Mouse (Mus musculus) CH12.LX (cell line): ENCODE data around the gene Gtdc1. TPM values are rescaled to one million over a fixed set of nuclear protein-coding genes. Genes with fewer than 3 reads are reported as not detected.

Experiments
- DNase-seq: peaks from one replicate; pipeline ENCODE4 v3.0.0-alpha.2; 2013; ENCODE audit errors: extremely low read depth
- H3K27ac ChIP-seq: 2 replicates; pipeline ENCODE4 v1.5.1; 2012; ENCODE audit warnings: low read depth, mild to moderate bottlenecking, control low read depth, moderate library complexity; ENCODE audit not compliant: insufficient read depth
- H3K27me3 ChIP-seq: replicated peaks from 2 replicates; pipeline ENCODE3; 2012; ENCODE audit warnings: inconsistent platforms
- H3K36me3 ChIP-seq, 2 experiments: replicated peaks in 1 of 2; 2 replicates each; pipeline versions ENCODE3 to v1.6.1; 2012; ENCODE audit warnings: inconsistent platforms in 1 of 2, low read length in 1 of 2, mild to moderate bottlenecking in 1 of 2, mixed read lengths in 1 of 2, moderate library complexity in 1 of 2; ENCODE audit not compliant: control insufficient read depth in 1 of 2, insufficient read depth in 1 of 2
- H3K4me1 ChIP-seq, 2 experiments: 2 replicates each; pipeline ENCODE4 v1.6.1; 2012; ENCODE audit warnings: inconsistent platforms in 1 of 2, moderate library complexity in 1 of 2; ENCODE audit not compliant: insufficient read depth in 2 of 2, control insufficient read depth in 1 of 2
- H3K4me2 ChIP-seq: 2 replicates; pipeline ENCODE4 v1.6.1; 2012; ENCODE audit warnings: low read depth, mild to moderate bottlenecking, control low read depth; ENCODE audit not compliant: poor library complexity, insufficient read depth, severe bottlenecking
- H3K4me3 ChIP-seq, 3 experiments: fragments of 150-350 bp in 1 of 3; sonication (generic) in 1 of 3; replicated peaks in 1 of 3; 2 replicates each; pipeline versions ENCODE3 to v1.5.1; 2011 to 2012; ENCODE audit warnings: low read depth in 2 of 3, low read length in 2 of 3, mild to moderate bottlenecking in 2 of 3, moderate library complexity in 2 of 3, control low read depth in 1 of 3, improper control_type of control experiment in 1 of 3, inconsistent platforms in 1 of 3, mixed read lengths in 1 of 3; ENCODE audit not compliant: poor library complexity in 1 of 3
- H3K79me2 ChIP-seq: replicated peaks from 2 replicates; pipeline ENCODE4 v1.6.1; 2012; ENCODE audit warnings: mild to moderate bottlenecking, moderate library complexity; ENCODE audit not compliant: control insufficient read depth, poor library complexity, insufficient read depth, severe bottlenecking; ENCODE audit errors: extremely low read depth
- H3K9ac ChIP-seq: 2 replicates; pipeline ENCODE4 v1.6.1; 2012; ENCODE audit warnings: low read depth, mild to moderate bottlenecking, control low read depth, moderate library complexity; ENCODE audit not compliant: insufficient read depth
- H3K9me3 ChIP-seq: replicated peaks from 2 replicates; pipeline ENCODE3; 2012; ENCODE audit warnings: low read length, inconsistent platforms, mixed read lengths
- BHLHE40 ChIP-seq: IDR thresholded peaks from 2 replicates; pipeline ENCODE4 v1.6.1; 2011; ENCODE audit warnings: mild to moderate bottlenecking, low read depth, low read length, improper control_type of control experiment
- CHD1 ChIP-seq: IDR thresholded peaks from 2 replicates; pipeline ENCODE4 v1.6.1; 2012; ENCODE audit warnings: low read depth, low read length, improper control_type of control experiment, inconsistent platforms
- CHD2 ChIP-seq: IDR thresholded peaks from 2 replicates; pipeline ENCODE4 v1.6.1; 2011; ENCODE audit warnings: low read length, improper control_type of control experiment
- CTCF ChIP-seq, 2 experiments: IDR thresholded peaks in 1 of 2; conservative IDR thresholded peaks in 1 of 2; 2 replicates each; pipeline ENCODE4 v1.5.1; 2011 to 2012; ENCODE audit warnings: low read depth in 2 of 2, low read length in 2 of 2, improper control_type of control experiment in 1 of 2, inconsistent platforms in 1 of 2, mild to moderate bottlenecking in 1 of 2, moderate library complexity in 1 of 2
- E2F4 ChIP-seq: IDR thresholded peaks from 2 replicates; pipeline ENCODE4 v1.6.1; 2011; ENCODE audit warnings: low read depth, low read length, improper control_type of control experiment; ENCODE audit not compliant: insufficient replicate concordance
- ELF1 ChIP-seq: IDR thresholded peaks from 2 replicates; pipeline ENCODE4 v1.6.1; 2014; ENCODE audit warnings: low read depth, mild to moderate bottlenecking, inconsistent platforms, low read length, improper control_type of control experiment
- ETS1 ChIP-seq: conservative IDR thresholded peaks from 2 replicates; pipeline ENCODE4 v1.6.1; 2012; ENCODE audit warnings: low read depth, mild to moderate bottlenecking, inconsistent platforms, low read length, improper control_type of control experiment, moderate library complexity
- MAFK ChIP-seq: IDR thresholded peaks from 2 replicates; pipeline ENCODE4 v1.6.1; 2011; ENCODE audit warnings: low read length, improper control_type of control experiment; ENCODE audit not compliant: insufficient replicate concordance
- MAX ChIP-seq: IDR thresholded peaks from 2 replicates; pipeline ENCODE4 v1.6.1; 2011; ENCODE audit warnings: low read length, improper control_type of control experiment
- MAZ ChIP-seq: IDR thresholded peaks from 2 replicates; pipeline ENCODE4 v1.6.1; 2012; ENCODE audit warnings: low read depth, mild to moderate bottlenecking, inconsistent platforms, low read length, improper control_type of control experiment, moderate library complexity
- MEF2A ChIP-seq: IDR thresholded peaks from 2 replicates; pipeline ENCODE4 v1.6.1; 2014; ENCODE audit warnings: low read depth, mild to moderate bottlenecking, inconsistent platforms, low read length, improper control_type of control experiment, borderline replicate concordance
- MYC ChIP-seq: IDR thresholded peaks from 2 replicates; pipeline ENCODE4 v1.6.1; 2011; ENCODE audit warnings: low read depth, mild to moderate bottlenecking, improper control_type of control experiment, low read length
- PAX5 ChIP-seq: IDR thresholded peaks from 2 replicates; pipeline ENCODE4 v1.6.1; 2012; ENCODE audit warnings: low read length, inconsistent platforms, mixed read lengths
- RCOR1 ChIP-seq: conservative IDR thresholded peaks from 2 replicates; pipeline ENCODE4 v1.6.1; 2012; ENCODE audit warnings: low read depth, mild to moderate bottlenecking, inconsistent platforms, low read length, improper control_type of control experiment
- SIN3A ChIP-seq: IDR thresholded peaks from 2 replicates; pipeline ENCODE4 v1.6.1; 2012; ENCODE audit warnings: low read length, improper control_type of control experiment, inconsistent platforms
- TBP ChIP-seq: conservative IDR thresholded peaks from 2 replicates; pipeline ENCODE4 v1.6.1; 2011; ENCODE audit warnings: low read depth, low read length, improper control_type of control experiment
- ZC3H11A ChIP-seq: IDR thresholded peaks from 2 replicates; pipeline ENCODE4 v1.6.1; 2012; ENCODE audit warnings: low read depth, mild to moderate bottlenecking, inconsistent platforms, low read length, improper control_type of control experiment
- ZKSCAN1 ChIP-seq: IDR thresholded peaks from 2 replicates; pipeline ENCODE4 v1.6.1; 2012; ENCODE audit warnings: low read depth, inconsistent platforms, low read length, improper control_type of control experiment, borderline replicate concordance
- ZNF384 ChIP-seq: IDR thresholded peaks from 2 replicates; pipeline ENCODE4 v1.6.1; 2012; ENCODE audit warnings: low read depth, low read length, improper control_type of control experiment, inconsistent platforms
- dilution Hi-C: fragments of 300-500 bp; cut with MboI; formaldehyde crosslinking; loops from 2 replicates; pipeline ENCODE4 v1.14.3; 2020; ENCODE audit warnings: low sequenced_read_pairs; ENCODE audit not compliant: extremely low pct_unique_long_range_greater_than_20kb, extremely low pct_ligation_motif_present
- in situ Hi-C: fragments of 300-500 bp; cut with MboI; formaldehyde crosslinking; loops from 3 replicates; pipeline ENCODE4 v1.14.3; 2019; ENCODE audit warnings: low sequenced_read_pairs, low pct_ligation_motif_present, low pct_unique_long_range_greater_than_20kb, mixed read lengths
- polyA plus RNA-seq: library from polyadenylated mRNA; unstranded; fragments of >175 nt; gene quantifications from 2 replicates; pipeline ENCODE4 v1.2.1, GENCODE M21; 2012; ENCODE audit warnings: low read depth; ENCODE audit not compliant: insufficient read length
- total RNA-seq, 2 experiments: library from RNA; depleted of rRNA; stranded (reverse); fragments of 300-350 nt in 1 of 2; fragments of >200 nt in 1 of 2; gene quantifications; 2 replicates each; pipeline ENCODE4 v1.2.3; 2012 to 2014

The Gtdc1 gene
- total and polyA plus RNA-seq, 3 experiments = 11.1 to 18.2 (median 15.8) TPM

GRCm38 (mm10) chr2:44780961-44781360 is 146.5 kb downstream of the Gtdc1 start:
- in situ Hi-C loops = no loop called here
- DNase-seq = no peak
- Histone ChIP-seq H3K9ac (no peak overlapping the region), H3K4me2 (no peak overlapping the region), H3K4me1 (peaks cover 0 to 11% of the 10 kb centered on the region in 2 experiments; a peak in 2 of 4 replicates), H3K27ac (no peak overlapping the region), H3K36me3 (peaks cover 2 to 5% of the 10 kb centered on the region in 2 experiments), H3K4me3 (no peak overlapping the region), H3K9me3 (peaks cover 5% of the 10 kb centered on the region), H3K79me2 (no peaks in the 10 kb centered on the region), H3K27me3 (no peaks in the 10 kb centered on the region)
- dilution Hi-C loops = no loop called here
- no peak for TF ChIP-seq MAZ
- no peak for TF ChIP-seq CHD2
- TF ChIP-seq PAX5 = no peak
- no peak for TF ChIP-seq MEF2A
- no peak for TF ChIP-seq ELF1
- no peak for TF ChIP-seq ETS1
- TF ChIP-seq ZC3H11A = no peak
- no peak for TF ChIP-seq TBP
- TF ChIP-seq RCOR1 = no peak
- no peak for TF ChIP-seq MAX
- TF ChIP-seq MAFK = no peak
- no peak for TF ChIP-seq CTCF (conservative IDR thresholded peaks at IDR 0.05 in 1 of 2, IDR thresholded peaks at IDR 0.05 in 1 of 2; ENCODE audit: low read depth in 2 of 2, low read length in 2 of 2)
- TF ChIP-seq E2F4 = no peak
- no peak for TF ChIP-seq MYC
- TF ChIP-seq ZNF384 = no peak
- no peak for TF ChIP-seq ZKSCAN1
- no peak for TF ChIP-seq BHLHE40
- TF ChIP-seq CHD1 = no peak

GRCm38 (mm10) chr2:44763898-44764297 is 163.6 kb downstream of the Gtdc1 start:
- no peak for DNase-seq
- H3K27ac ChIP-seq = no peak overlapping the region
- in situ Hi-C loops = no loop called here
- H3K4me1 ChIP-seq = no peaks in the 10 kb centered on the region
- TF ChIP-seq TBP (no peak), SIN3A (no peak)
- TF ChIP-seq, all 38 proteins: peak for 0
- H3K9ac ChIP-seq = no peak overlapping the region
- H3K4me3 ChIP-seq = no peak overlapping the region
- H3K27me3 ChIP-seq = no peaks in the 10 kb centered on the region
- no peak overlapping the region for H3K4me2 ChIP-seq
- no peaks in the 10 kb centered on the region for H3K9me3 ChIP-seq
- dilution Hi-C loops = no loop called here
- no peaks in the 10 kb centered on the region for H3K36me3 ChIP-seq
- H3K79me2 ChIP-seq = no peaks in the 10 kb centered on the region
